Mouse (Mus musculus): ENCODE measurements at regions not wholly inside any gene's neighbourhood (a gene's known extent, or its start where the extent isn't known, plus 50 kb on each side); places are given as distances from the start of the nearest gene placed in this dataset.

DNA sequence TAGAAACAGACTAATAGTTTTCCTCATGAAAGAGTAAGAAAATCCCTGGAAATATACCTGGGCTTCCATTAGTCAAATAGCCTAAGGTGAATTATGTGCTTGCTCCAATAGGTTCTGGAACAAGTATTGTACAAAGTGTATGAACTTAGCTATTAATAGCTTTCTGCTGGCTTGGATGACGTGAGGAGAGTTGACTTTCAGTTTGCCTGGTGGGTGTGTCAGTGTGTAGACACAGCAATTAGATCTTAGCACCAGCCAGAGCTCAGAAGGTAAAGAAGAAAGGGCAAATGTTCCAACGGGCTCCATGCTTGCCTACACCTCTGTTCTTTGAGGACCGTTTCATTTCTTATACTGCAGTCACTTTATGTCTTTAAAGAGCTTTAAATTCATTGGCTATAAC is 654.8 kb upstream of the Mef2c start:
- TF ChIP-seq USF1 (IDR thresholded peaks at IDR 0.05; ENCODE audit: low read depth) (no peak), POLR2A (IDR thresholded peaks at IDR 0.05; ENCODE audit: insufficient read length, low read depth) (no peak), MAX (IDR thresholded peaks at IDR 0.05; ENCODE audit: low read depth) (no peak), MYOG (IDR thresholded peaks at IDR 0.05; ENCODE audit: control insufficient read depth in 1 of 3, insufficient read depth in 1 of 3, insufficient read length in 2 of 3, low read depth in 2 of 3) (no peak), TCF12 (IDR thresholded peaks at IDR 0.05; ENCODE audit: insufficient read depth, poor library complexity, severe bottlenecking) (no peak)
